11 mouse cellular contexts compared by ENCODE assay signal in the genomic region with DNA sequence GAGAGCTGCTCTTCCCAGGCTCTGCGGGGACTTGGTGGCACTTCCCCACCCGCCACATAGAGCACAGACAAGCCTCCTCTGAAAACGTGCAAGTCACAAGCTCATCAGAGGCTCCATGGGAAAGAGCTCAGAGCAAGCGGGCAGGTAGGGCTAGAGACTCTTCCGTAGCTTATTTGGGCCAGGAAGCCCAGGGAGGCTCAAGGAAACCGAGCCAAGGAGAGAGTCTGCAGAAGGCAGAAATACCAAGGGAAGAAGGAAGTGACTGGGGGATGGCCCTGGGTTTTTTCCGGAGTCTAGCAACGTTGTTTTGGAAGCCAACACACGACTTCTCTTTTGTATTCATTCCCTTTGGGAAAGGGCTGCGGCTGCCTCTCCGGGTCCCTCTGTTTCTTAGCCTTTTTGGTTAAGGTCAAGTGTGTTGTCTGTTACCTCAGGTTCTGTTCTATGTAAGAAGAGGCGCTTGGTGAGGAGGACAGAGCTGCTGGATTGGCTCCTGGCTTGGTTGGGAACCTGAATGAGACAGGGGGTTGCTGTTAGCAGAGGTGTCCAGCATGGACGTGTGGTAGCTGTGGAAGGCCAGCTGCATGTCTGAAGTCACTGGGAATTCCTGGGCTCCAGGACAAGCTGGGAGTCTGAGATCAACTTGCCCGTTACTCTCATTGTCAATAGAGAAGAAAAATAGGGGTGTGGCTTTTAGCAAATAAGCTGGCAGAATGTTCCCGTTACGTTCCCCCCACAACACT.
A peak's percentile ranks its signal among the peaks of the same experiment; 100 is the strongest.
DNase-seq lines count a peak whose midpoint lies in the region; ATAC-seq and TF ChIP-seq lines count a peak whose summit lies in the region.
"Had no signal": no experiment of that assay in that cellular context is flagged by ENCODE, and none has a peak within 500 bp of the region (broad histone marks: within the 10 kb centered on the region; RNA-seq: fewer than 3 reads in every experiment).

No protein-coding gene starts in this region.

- H3K36me3 ChIP-seq in embryonic facial prominence, embryonic 10.5 days (replicated peaks), result no peaks in the 10 kb centered on the region
- no peaks in the 10 kb centered on the region for H3K36me3 ChIP-seq in heart, postnatal 0 days (replicated peaks; ENCODE audit: control insufficient read depth, insufficient read depth, low read length)
- H3K36me3 ChIP-seq: limb, embryonic 15.5 days; midbrain, embryonic 13.5 days had no signal

- ATAC-seq in heart, postnatal 0 days (ENCODE audit: insufficient read depth, low read depth), result no peak
- ATAC-seq in erythroblast, adult 5-6 weeks (replicated peaks; ENCODE audit: low FRiP score, poor library complexity, severe bottlenecking), result no peak

- H3K27me3 ChIP-seq in embryonic facial prominence, embryonic 10.5 days (replicated peaks; ENCODE audit: low read depth, poor library complexity, severe bottlenecking), result peaks cover 24% of the 10 kb centered on the region
- no peaks in the 10 kb centered on the region for H3K27me3 ChIP-seq in heart, postnatal 0 days (ENCODE audit: control insufficient read depth, insufficient read depth, low read length)

- DNase-seq in layer of hippocampus, adult 2 months (ENCODE audit: low spot score in 2 of 2), result no peak
- DNase-seq in layer of hippocampus, adult 9-10 months (ENCODE audit: low spot score), result no peak
- DNase-seq in embryonic facial prominence, embryonic 10.5 days (ENCODE audit: low spot score), result no peak
- no peak for DNase-seq in heart, postnatal 0 days (ENCODE audit: low spot score)
- DNase-seq in kidney, postnatal 14 days, result peak; percentile 46
- no peak for DNase-seq in B cell, adult 2 months
- no peak for DNase-seq in right cerebral cortex, postnatal 14 days
- DNase-seq: thymus, adult 18-20 months had no signal

- TF ChIP-seq CTCF in layer of hippocampus, adult 2 months (conservative IDR thresholded peaks at IDR 0.05), result no peak
- no peak for TF ChIP-seq CTCF in heart, postnatal 0 days (IDR thresholded peaks at IDR 0.05; ENCODE audit: low read depth)

- WGBS in embryonic facial prominence, embryonic 10.5 days, result 77% methylated on average over 16 of the region's 16 CpGs
- WGBS in heart, postnatal 0 days, result 55% methylated on average over 16 of the region's 16 CpGs

- no peak overlapping the region for H3K4me2 ChIP-seq in heart, postnatal 0 days (ENCODE audit: low read depth, low read length)
- H3K4me2 ChIP-seq: limb, embryonic 15.5 days; midbrain, embryonic 13.5 days had no signal

- no peak overlapping the region for H3K4me3 ChIP-seq in layer of hippocampus, adult 2 months
- no peak overlapping the region for H3K4me3 ChIP-seq in embryonic facial prominence, embryonic 10.5 days
- no peak overlapping the region for H3K4me3 ChIP-seq in heart, postnatal 0 days (ENCODE audit: low read depth, low read length)
- H3K4me3 ChIP-seq: limb, embryonic 15.5 days; midbrain, embryonic 13.5 days had no signal

- H3K9ac ChIP-seq in heart, postnatal 0 days (replicated peaks; ENCODE audit: low read depth, low read length), result no peak overlapping the region
- H3K9ac ChIP-seq: limb, embryonic 15.5 days; midbrain, embryonic 13.5 days had no signal

- H3K27ac ChIP-seq in layer of hippocampus, adult 2 months, result peak overlapping the region; percentile 62; the same call in 1 of the 2 replicates
- peak overlapping the region; percentile 48; the same call in 1 of the 2 replicates for H3K27ac ChIP-seq in embryonic facial prominence, embryonic 10.5 days (replicated peaks)
- peak overlapping the region; percentile 79 for H3K27ac ChIP-seq in heart, postnatal 0 days (ENCODE audit: low read depth)
- H3K27ac ChIP-seq: limb, embryonic 15.5 days had no signal

- no peak for TF ChIP-seq EP300 in heart, postnatal 0 days (IDR thresholded peaks at IDR 0.05; ENCODE audit: low read depth)

- no peaks in the 10 kb centered on the region for H3K9me3 ChIP-seq in embryonic facial prominence, embryonic 10.5 days
- no peaks in the 10 kb centered on the region for H3K9me3 ChIP-seq in heart, postnatal 0 days (replicated peaks; ENCODE audit: control insufficient read depth, low read length)
- H3K9me3 ChIP-seq: limb, embryonic 15.5 days; midbrain, embryonic 13.5 days had no signal

- H3K4me1 ChIP-seq in embryonic facial prominence, embryonic 10.5 days, result peaks cover 58% of the 10 kb centered on the region
- H3K4me1 ChIP-seq in heart, postnatal 0 days (ENCODE audit: control insufficient read depth, insufficient read depth), result peaks cover 48% of the 10 kb centered on the region
